Mouse (Mus musculus) natural killer cell, adult 2 months (primary cell): ENCODE measurements around the gene Ccm2.

Experiments used
- DNase-seq, 2 experiments: peaks; one replicate each; pipeline ENCODE4 v3.0.0; 2022; ENCODE audit warnings: low spot score in 2 of 2

Gene Ccm2

GRCm38 (mm10) chr11:6581560-6581959 is 34.9 kb downstream of the Ccm2 start:
- peak in 1 of 2 experiments; percentile 74 for DNase-seq

GRCm38 (mm10) chr11:6585748-6586147 is 39.1 kb downstream of the Ccm2 start:
- DNase-seq, result no peak

- peak in 1 of 2 experiments; percentile 77 for DNase-seq
These were observed 40.0 kb downstream of the Ccm2 start for GRCm38 (mm10) chr11:6586660-6587059.

- DNase-seq, result no peak
These were observed 40.7 kb downstream of the Ccm2 start for GRCm38 (mm10) chr11:6587249-6587940.

GRCm38 (mm10) chr11:6588295-6588694 is 41.6 kb downstream of the Ccm2 start:
- DNase-seq, result peak in 1 of 2 experiments; percentile 70

GRCm38 (mm10) chr11:6589838-6590237 is 43.2 kb downstream of the Ccm2 start:
- no peak for DNase-seq

- no peak for DNase-seq
These were observed 44.4 kb downstream of the Ccm2 start for GRCm38 (mm10) chr11:6590933-6591675.

- no peak for DNase-seq
These were observed 46.7 kb downstream of the Ccm2 start for GRCm38 (mm10) chr11:6593406-6593805.

GRCm38 (mm10) chr11:6594845-6595244 is 48.2 kb downstream of the Ccm2 start:
- no peak for DNase-seq

GRCm38 (mm10) chr11:6595339-6595738 is 48.7 kb downstream of the Ccm2 start:
- no peak for DNase-seq

GRCm38 (mm10) chr11:6596205-6596604 is 49.5 kb downstream of the Ccm2 start:
- DNase-seq, result no peak

GRCm38 (mm10) chr11:6596616-6597015 is 49.9 kb downstream of the Ccm2 start:
- no peak for DNase-seq

GRCm38 (mm10) chr11:6597523-6597922 is 50.8 kb downstream of the Ccm2 start:
- no peak for DNase-seq

- no peak for DNase-seq
These were observed 51.7 kb downstream of the Ccm2 start for GRCm38 (mm10) chr11:6598191-6598889.

GRCm38 (mm10) chr11:6599011-6599681 is 52.5 kb downstream of the Ccm2 start:
- no peak for DNase-seq

- no peak for DNase-seq
These were observed 53.1 kb downstream of the Ccm2 start for GRCm38 (mm10) chr11:6599831-6600230.

- DNase-seq, result no peak
These were observed 53.7 kb downstream of the Ccm2 start for GRCm38 (mm10) chr11:6600284-6600944.

GRCm38 (mm10) chr11:6601649-6602480 is 55.2 kb downstream of the Ccm2 start:
- DNase-seq, result no peak

GRCm38 (mm10) chr11:6602662-6603061 is 56.0 kb downstream of the Ccm2 start:
- no peak for DNase-seq

GRCm38 (mm10) chr11:6603224-6603623 is 56.5 kb downstream of the Ccm2 start:
- DNase-seq, result no peak
